Mouse (Mus musculus) small intestine, adult 2 months (tissue): ENCODE results near the gene Best1. TPM values are rescaled to one million over a fixed set of nuclear protein-coding genes. Genes with fewer than 3 reads are reported as not detected.

Source experiments
- H3K27ac ChIP-seq: fragments of 200-500 bp; 2 replicates; pipeline ENCODE4 v1.5.1; 2012; ENCODE audit warnings: low read depth, low read length, control low read depth, inconsistent platforms; ENCODE audit not compliant: insufficient read depth
- H3K27me3 ChIP-seq: fragments of 200-500 bp; 2 replicates; pipeline ENCODE4 v1.6.1; 2012; ENCODE audit warnings: mild to moderate bottlenecking, moderate library complexity, low read length, inconsistent platforms; ENCODE audit not compliant: control insufficient read depth, insufficient read depth
- H3K36me3 ChIP-seq: fragments of 200-500 bp; 2 replicates; pipeline ENCODE4 v1.6.1; 2012; ENCODE audit warnings: mild to moderate bottlenecking, low read length, control low read depth, inconsistent platforms; ENCODE audit not compliant: control insufficient read depth, insufficient read depth
- H3K4me1 ChIP-seq: fragments of 200-500 bp; 2 replicates; pipeline ENCODE4 v1.6.1; 2012; ENCODE audit warnings: low read length, inconsistent platforms, mixed read lengths; ENCODE audit not compliant: control insufficient read depth, insufficient read depth, insufficient read length
- H3K4me3 ChIP-seq: fragments of 200-500 bp; 2 replicates; pipeline ENCODE4 v1.5.1; 2012; ENCODE audit warnings: low read depth, mild to moderate bottlenecking, control low read depth, inconsistent platforms, low read length, moderate library complexity
- CTCF ChIP-seq: fragments of 200-500 bp; IDR thresholded peaks from 2 replicates; pipeline ENCODE4 v1.5.1; 2012; ENCODE audit warnings: low read depth, mild to moderate bottlenecking, control low read depth, inconsistent platforms, low read length, moderate library complexity, mixed read lengths; ENCODE audit not compliant: insufficient replicate concordance, insufficient read length; ENCODE audit errors: extremely low read depth
- POLR2A ChIP-seq: fragments of 200-500 bp; IDR thresholded peaks from 2 replicates; pipeline ENCODE4 v1.6.1; 2012; ENCODE audit warnings: low read depth, mild to moderate bottlenecking, control low read depth, inconsistent platforms, low read length, moderate library complexity
- WGBS: fragments of 180-500 bp; shearing (Covaris S2); methylation state at CpG from one replicate; pipeline ENCODE4 v1.1.7; 2018; 5-methylcytosine and 5-hydroxymethylcytosine counted together
- polyA plus RNA-seq: library from polyadenylated mRNA; depleted of rRNA; stranded (reverse); fragments of >200 nt; gene quantifications from 2 replicates; pipeline ENCODE4 v1.2.3, GENCODE M21; 2012

The Best1 gene
- polyA plus RNA-seq, 1 experiment, result 0.09 TPM

- Histone ChIP-seq H3K27me3 (no peaks in the 10 kb centered on the region), H3K36me3 (no peaks in the 10 kb centered on the region), H3K4me1 (peaks cover 9% of the 10 kb centered on the region; the same call in 1 of the 2 replicates), H3K27ac (peak overlapping the region; percentile 14; the same call in 1 of the 2 replicates), H3K4me3 (no peak overlapping the region)
- WGBS, result 75% methylated on average over 3 of the region's 3 CpGs
- no peak for TF ChIP-seq POLR2A
- TF ChIP-seq CTCF, result no peak
These were observed 54.4 kb downstream of the Best1 start for GRCm38 (mm10) chr19:9946986-9947385.

GRCm38 (mm10) chr19:9945800-9946564 lies 55.5 kb downstream of the Best1 start:
- no peak overlapping the region for H3K4me3 ChIP-seq
- peaks cover 12% of the 10 kb centered on the region; the same call in 1 of the 2 replicates for H3K4me1 ChIP-seq
- TF ChIP-seq POLR2A (no peak), CTCF (no peak)
- no peaks in the 10 kb centered on the region for H3K36me3 ChIP-seq
- no peaks in the 10 kb centered on the region for H3K27me3 ChIP-seq
- 0 out of 2 replicates have a peak overlapping the region, but pooled peaks have one; percentile 0 for H3K27ac ChIP-seq
- WGBS, result 89% methylated on average over 8 of the region's 8 CpGs

GRCm38 (mm10) chr19:9942539-9943533 lies 58.6 kb downstream of the Best1 start:
- peak overlapping the region; percentile 60; the same call in 1 of the 2 replicates for H3K27ac ChIP-seq
- no peaks in the 10 kb centered on the region for H3K36me3 ChIP-seq
- 57% methylated on average over 10 of the region's 10 CpGs for WGBS
- H3K4me1 ChIP-seq, result peaks cover 19% of the 10 kb centered on the region
- no peak overlapping the region for H3K4me3 ChIP-seq
- no peaks in the 10 kb centered on the region for H3K27me3 ChIP-seq
- TF ChIP-seq POLR2A (no peak), CTCF (no peak)

- 19% methylated on average over 1 of the region's 1 CpGs for WGBS
- TF ChIP-seq CTCF (no peak), POLR2A (no peak)
These were observed 59.6 kb downstream of the Best1 start for GRCm38 (mm10) chr19:9941809-9942208.

GRCm38 (mm10) chr19:9940903-9941302 lies 60.5 kb downstream of the Best1 start:
- H3K27ac ChIP-seq, result no peak overlapping the region
- no peak for TF ChIP-seq POLR2A
- no peak for TF ChIP-seq CTCF
- 41% methylated on average over 4 of the region's 4 CpGs for WGBS

More at GRCm38 (mm10) chr19:9941809-9942208, 59.6 kb downstream of the Best1 start:
- H3K36me3 ChIP-seq, result no peaks in the 10 kb centered on the region
- H3K27me3 ChIP-seq, result no peaks in the 10 kb centered on the region
- peaks cover 20% of the 10 kb centered on the region for H3K4me1 ChIP-seq
- H3K27ac ChIP-seq, result no peak overlapping the region
- no peak overlapping the region for H3K4me3 ChIP-seq

GRCm38 (mm10) chr19:9939841-9940240 lies 61.6 kb downstream of the Best1 start:
- Histone ChIP-seq H3K4me3 (no peak overlapping the region), H3K27me3 (no peaks in the 10 kb centered on the region), H3K4me1 (peaks cover 20% of the 10 kb centered on the region), H3K36me3 (no peaks in the 10 kb centered on the region), H3K27ac (no peak overlapping the region)
- TF ChIP-seq POLR2A (no peak), CTCF (no peak)
- 89% methylated on average over 7 of the region's 7 CpGs for WGBS

More at GRCm38 (mm10) chr19:9940903-9941302, 60.5 kb downstream of the Best1 start:
- peaks cover 20% of the 10 kb centered on the region for H3K4me1 ChIP-seq
- no peaks in the 10 kb centered on the region for H3K36me3 ChIP-seq
- no peaks in the 10 kb centered on the region for H3K27me3 ChIP-seq
- no peak overlapping the region for H3K4me3 ChIP-seq

GRCm38 (mm10) chr19:9938824-9939303 lies 62.6 kb downstream of the Best1 start:
- peak overlapping the region; percentile 13; the same call in 1 of the 2 replicates for H3K27ac ChIP-seq
- WGBS, result 68% methylated on average over 13 of the region's 13 CpGs
- H3K36me3 ChIP-seq, result no peaks in the 10 kb centered on the region
- no peaks in the 10 kb centered on the region for H3K27me3 ChIP-seq
- TF ChIP-seq POLR2A, result no peak
- no peak for TF ChIP-seq CTCF
- peaks cover 20% of the 10 kb centered on the region for H3K4me1 ChIP-seq
- H3K4me3 ChIP-seq, result peak overlapping the region; percentile 27; the same call in 1 of the 2 replicates
